Comparison of ENCODE assay signal across 17 mouse cellular contexts in genomic region chr1:35864246-35864645, GRCm38 (mm10).
DNase-seq lines count a peak whose midpoint lies in the region; ATAC-seq lines count a peak whose summit lies in the region.
"Had no signal": no experiment of that assay in that cellular context is flagged by ENCODE, and none has a peak within 500 bp of the region (broad histone marks: within the 10 kb centered on the region; RNA-seq: fewer than 3 reads in every experiment).

No protein-coding gene starts in this region.

- no peak for DNase-seq in frontal cortex, postnatal 14 days (ENCODE audit: low spot score in 2 of 2)
- DNase-seq in left cerebral cortex, adult 18-20 months (ENCODE audit: low spot score in 2 of 2): peak; percentile 28 to 57
- DNase-seq in left cerebral cortex, adult 11 months (ENCODE audit: low spot score): no peak
- DNase-seq in right cerebral cortex, adult 18-20 months: peak; percentile 68
- DNase-seq in right cerebral cortex, postnatal 10 days (ENCODE audit: low spot score in 2 of 2): no peak
- peak; percentile 34 to 54 for DNase-seq in right cerebral cortex, postnatal 36 days (ENCODE audit: low spot score in 2 of 2)
- no peak for DNase-seq in spleen, postnatal 14 days (ENCODE audit: low spot score in 2 of 2)
- DNase-seq: adrenal gland, postnatal 10 days; B cell, adult 2 months; cerebellum, adult 11-12 months; cerebellum, adult 9-10 months; cerebellum, postnatal 25 days; gastrocnemius, adult 2 months; gastrocnemius, postnatal 25 days had no signal

- ATAC-seq in frontal cortex, adult (ENCODE audit: low TSS enrichment): peak; percentile 98
- ATAC-seq: CD4-positive, CD25-positive, alpha-beta regulatory T cell, adult 4 months; forebrain, embryonic 16.5 days had no signal

Comparison
In these comparisons a context has a peak if more than half of its experiments do, and no peak if none do; other contexts are left out.
1. DNase-seq: peak in left cerebral cortex, adult 18-20 months (2 of 2), right cerebral cortex, adult 18-20 months (single experiment) and right cerebral cortex, postnatal 36 days (2 of 2); none in frontal cortex, postnatal 14 days (0 of 2), left cerebral cortex, adult 11 months (single experiment), right cerebral cortex, postnatal 10 days (0 of 2) and spleen, postnatal 14 days (0 of 2).